Mouse (Mus musculus): ENCODE results near the gene Iqsec1.

- TF ChIP-seq GATA1 (IDR thresholded peaks at IDR 0.05; ENCODE audit: borderline replicate concordance, low read length) (no peak), CTCF (IDR thresholded peaks at IDR 0.05; ENCODE audit: low read depth, low read length) (no peak)
Measured at GRCm38 (mm10) chr6:90668693-90669092, 319.8 kb downstream of the Iqsec1 start.
